Mouse (Mus musculus) megakaryocyte, embryonic 14.5 days (primary cell): ENCODE results near the gene Gm28044.
"Not testable (repeated sequence)": the region's sequence is repeated elsewhere in the genome, so short reads cannot be mapped to it uniquely, and the experiment has no call there.

Source experiments
- FLI1 ChIP-seq: IDR thresholded peaks from 2 replicates; pipeline ENCODE4 v1.6.1; 2012; ENCODE audit warnings: low read length, inconsistent platforms, mixed read lengths
- GATA1 ChIP-seq: IDR thresholded peaks from 3 replicates; pipeline ENCODE4 v1.6.1; 2012; ENCODE audit warnings: mixed read lengths, low read length, inconsistent platforms, borderline replicate concordance

- TF ChIP-seq FLI1, GATA1: not testable (repeated sequence)
Measured at GRCm38 (mm10) chr13:67376255-67376654, 15.9 kb upstream of the Gm28044 start.
